Mouse (Mus musculus): ENCODE measurements around the gene Disp2.

Disp2 gene

GRCm38 (mm10) chr2:118760311-118761025 lies 19.1 kb upstream of the Disp2 start:
- no peak for DNase-seq

- DNase-seq, result no peak
Measured at GRCm38 (mm10) chr2:118761358-118761757, 18.2 kb upstream of the Disp2 start.

- peak; percentile 97 for DNase-seq
Measured at GRCm38 (mm10) chr2:118761906-118762783, 17.4 kb upstream of the Disp2 start, which contains the start of gene Ccdc9b. TSS of gene Ccdc9b (minus strand) at chr2:118762661.

- no peak for DNase-seq
Measured at GRCm38 (mm10) chr2:118762784-118763148, 16.8 kb upstream of the Disp2 start.

GRCm38 (mm10) chr2:118763469-118763868 lies 16.1 kb upstream of the Disp2 start:
- DNase-seq, result peak; percentile 81

GRCm38 (mm10) chr2:118764094-118764831 lies 15.3 kb upstream of the Disp2 start:
- peak; percentile 68 for DNase-seq

GRCm38 (mm10) chr2:118764875-118765274 lies 14.6 kb upstream of the Disp2 start:
- DNase-seq, result no peak

GRCm38 (mm10) chr2:118766041-118767033 lies 13.2 kb upstream of the Disp2 start:
- DNase-seq, result peak; percentile 59

GRCm38 (mm10) chr2:118772158-118772874 lies 7.2 kb upstream of the Disp2 start, which contains the start of gene Phgr1:
TSS of gene Phgr1 (plus strand) at chr2:118772769.
- DNase-seq, result no peak

GRCm38 (mm10) chr2:118774536-118774935 lies 5.0 kb upstream of the Disp2 start:
- no peak for DNase-seq

GRCm38 (mm10) chr2:118775396-118775795 lies 4.1 kb upstream of the Disp2 start:
- no peak for DNase-seq

- DNase-seq, result no peak
Measured at GRCm38 (mm10) chr2:118775846-118776245, 3.7 kb upstream of the Disp2 start.

GRCm38 (mm10) chr2:118776295-118776694 lies 3.2 kb upstream of the Disp2 start:
- no peak for DNase-seq

GRCm38 (mm10) chr2:118778418-118778817 lies 1.1 kb upstream of the Disp2 start:
- no peak for DNase-seq

- DNase-seq, result no peak
Measured at GRCm38 (mm10) chr2:118779065-118779464, 454 bp upstream of the Disp2 start.

GRCm38 (mm10) chr2:118781115-118781514 lies 1.6 kb downstream of the Disp2 start:
- no peak for DNase-seq

- DNase-seq, result peak; percentile 39
Measured at GRCm38 (mm10) chr2:118782303-118782702, 2.8 kb downstream of the Disp2 start.

GRCm38 (mm10) chr2:118783093-118783492 lies 3.6 kb downstream of the Disp2 start:
- no peak for DNase-seq

GRCm38 (mm10) chr2:118783663-118784062 lies 4.1 kb downstream of the Disp2 start:
- no peak for DNase-seq

GRCm38 (mm10) chr2:118786525-118786924 lies 7.0 kb downstream of the Disp2 start:
- no peak for DNase-seq

GRCm38 (mm10) chr2:118789501-118789900 lies 10.0 kb downstream of the Disp2 start:
- DNase-seq, result no peak

Measured in lung, postnatal 10 days (tissue).